Mouse (Mus musculus) E14TG2a.4 (cell line): ENCODE results near the gene Tmem258.

Experiments
- H3K27me3 ChIP-seq: 2 replicates; pipeline ENCODE4 v1.6.1; 2014; ENCODE audit warnings: low read length, control low read depth; ENCODE audit not compliant: insufficient read depth
- H3K36me3 ChIP-seq: 2 replicates; pipeline ENCODE4 v1.6.1; 2014; ENCODE audit warnings: low read length, control low read depth; ENCODE audit not compliant: insufficient read depth
- H3K4me1 ChIP-seq: replicated peaks from 2 replicates; pipeline ENCODE4 v1.6.1; 2014; ENCODE audit warnings: low read depth, low read length, control low read depth
- H3K4me3 ChIP-seq: replicated peaks from 2 replicates; pipeline ENCODE4 v1.5.1; 2014; ENCODE audit warnings: mild to moderate bottlenecking, low read length
- H3K9me3 ChIP-seq: 2 replicates; pipeline ENCODE4 v1.6.1; 2014; ENCODE audit warnings: low read length, control low read depth
- CTCF ChIP-seq: conservative IDR thresholded peaks from 2 replicates; pipeline ENCODE4 v1.5.1; 2014; ENCODE audit warnings: low read length
- NANOG ChIP-seq: IDR thresholded peaks from 2 replicates; pipeline ENCODE4 v1.6.1; 2014; ENCODE audit warnings: borderline replicate concordance, low read length, mixed read lengths
- POU5F1 ChIP-seq: IDR thresholded peaks from 2 replicates; pipeline ENCODE4 v1.6.1; 2014; ENCODE audit warnings: low read length, borderline replicate concordance

Tmem258 gene

GRCm38 (mm10) chr19:10170466-10170865 is 33.3 kb upstream of the Tmem258 start:
- peaks cover 72% of the 10 kb centered on the region for H3K4me1 ChIP-seq
- TF ChIP-seq CTCF = no peak
- TF ChIP-seq POU5F1 = no peak
- no peak for TF ChIP-seq NANOG
- no peaks in the 10 kb centered on the region for H3K36me3 ChIP-seq
- no peaks in the 10 kb centered on the region for H3K27me3 ChIP-seq
- H3K9me3 ChIP-seq = no peaks in the 10 kb centered on the region
- no peak overlapping the region for H3K4me3 ChIP-seq

GRCm38 (mm10) chr19:10171359-10171758 is 32.5 kb upstream of the Tmem258 start:
- Histone ChIP-seq H3K36me3 (no peaks in the 10 kb centered on the region), H3K27me3 (no peaks in the 10 kb centered on the region), H3K9me3 (no peaks in the 10 kb centered on the region), H3K4me3 (no peak overlapping the region), H3K4me1 (peaks cover 81% of the 10 kb centered on the region)
- TF ChIP-seq POU5F1 = no peak
- TF ChIP-seq CTCF = no peak
- no peak for TF ChIP-seq NANOG

- H3K9me3 ChIP-seq = no peaks in the 10 kb centered on the region
- H3K4me3 ChIP-seq = no peak overlapping the region
- no peaks in the 10 kb centered on the region for H3K36me3 ChIP-seq
- peaks cover 81% of the 10 kb centered on the region for H3K4me1 ChIP-seq
- H3K27me3 ChIP-seq = no peaks in the 10 kb centered on the region
- TF ChIP-seq CTCF (no peak), NANOG (no peak), POU5F1 (no peak)
These were observed 32.0 kb upstream of the Tmem258 start for GRCm38 (mm10) chr19:10171846-10172245.

- no peaks in the 10 kb centered on the region for H3K36me3 ChIP-seq
- no peaks in the 10 kb centered on the region for H3K27me3 ChIP-seq
- peaks cover 4% of the 10 kb centered on the region for H3K9me3 ChIP-seq
- no peak overlapping the region for H3K4me3 ChIP-seq
- no peak for TF ChIP-seq POU5F1
- peaks cover 77% of the 10 kb centered on the region for H3K4me1 ChIP-seq
These were observed 30.6 kb upstream of the Tmem258 start for GRCm38 (mm10) chr19:10173116-10173718.

GRCm38 (mm10) chr19:10173844-10174539 is 29.8 kb upstream of the Tmem258 start:
- Histone ChIP-seq H3K36me3 (no peaks in the 10 kb centered on the region; the same call in 1 of the 2 replicates), H3K4me3 (no peak overlapping the region), H3K27me3 (no peaks in the 10 kb centered on the region), H3K4me1 (peaks cover 71% of the 10 kb centered on the region), H3K9me3 (peaks cover 11% of the 10 kb centered on the region)
- no peak for TF ChIP-seq CTCF

GRCm38 (mm10) chr19:10174956-10175355 is 28.9 kb upstream of the Tmem258 start:
- TF ChIP-seq POU5F1 = no peak
- TF ChIP-seq NANOG = no peak
- TF ChIP-seq CTCF = no peak
- H3K4me1 ChIP-seq = peaks cover 61% of the 10 kb centered on the region
- no peaks in the 10 kb centered on the region; the same call in 1 of the 2 replicates for H3K36me3 ChIP-seq
- peaks cover 20% of the 10 kb centered on the region for H3K9me3 ChIP-seq
- H3K27me3 ChIP-seq = no peaks in the 10 kb centered on the region
- no peak overlapping the region for H3K4me3 ChIP-seq

GRCm38 (mm10) chr19:10176477-10176876 is 27.3 kb upstream of the Tmem258 start:
- Histone ChIP-seq H3K36me3 (no peaks in the 10 kb centered on the region; the same call in 1 of the 2 replicates), H3K4me3 (no peak overlapping the region), H3K9me3 (peaks cover 23% of the 10 kb centered on the region), H3K27me3 (no peaks in the 10 kb centered on the region), H3K4me1 (peaks cover 46% of the 10 kb centered on the region)
- TF ChIP-seq NANOG (no peak), POU5F1 (no peak), CTCF (no peak)

- no peak for TF ChIP-seq NANOG
- no peak for TF ChIP-seq CTCF
- TF ChIP-seq POU5F1 = no peak
- Histone ChIP-seq H3K9me3 (peaks cover 23% of the 10 kb centered on the region), H3K4me1 (peaks cover 44% of the 10 kb centered on the region), H3K36me3 (no peaks in the 10 kb centered on the region; the same call in 1 of the 2 replicates), H3K4me3 (no peak overlapping the region), H3K27me3 (no peaks in the 10 kb centered on the region)
These were observed 26.9 kb upstream of the Tmem258 start for GRCm38 (mm10) chr19:10176941-10177372.
